10 mouse cellular contexts compared by ENCODE assay signal in genomic region chr3:121416171-121417154, GRCm38 (mm10).
"Had no signal": no experiment of that assay in that cellular context is flagged by ENCODE, and none has a peak within 500 bp of the region (broad histone marks: within the 10 kb centered on the region; RNA-seq: fewer than 3 reads in every experiment).

No protein-coding gene starts in this region.

- ATAC-seq: inflammation-experienced regulatory T-cells, adult 6 months; intestine, postnatal 0 days; midbrain, embryonic 16.5 days had no signal

- H3K4me2 ChIP-seq: limb, embryonic 12.5 days; midbrain, embryonic 12.5 days had no signal

- H3K27me3 ChIP-seq: limb, embryonic 12.5 days; midbrain, embryonic 12.5 days had no signal

- H3K36me3 ChIP-seq: limb, embryonic 12.5 days; midbrain, embryonic 12.5 days had no signal

- H3K27ac ChIP-seq: left cerebral cortex, adult 2 months; limb, embryonic 12.5 days; liver, embryonic 14.5 days; midbrain, embryonic 12.5 days had no signal

- H3K9ac ChIP-seq: limb, embryonic 12.5 days; liver, embryonic 14.5 days had no signal

- DNase-seq: kidney, postnatal 14 days; right cerebral cortex, postnatal 14 days; thymus, postnatal 36 days had no signal

- H3K4me3 ChIP-seq: left cerebral cortex, adult 2 months; limb, embryonic 12.5 days; midbrain, embryonic 12.5 days had no signal

- H3K9me3 ChIP-seq: limb, embryonic 12.5 days; midbrain, embryonic 12.5 days had no signal
